Mouse (Mus musculus) forebrain, embryonic 12.5 days (tissue): ENCODE data around the gene Mettl18. TPM values are rescaled to one million over a fixed set of nuclear protein-coding genes. Genes with fewer than 3 reads are reported as not detected.
"Not testable (repeated sequence)": the region's sequence is repeated elsewhere in the genome, so short reads cannot be mapped to it uniquely, and the experiment has no call there.

ENCODE experiments used
- ATAC-seq: fragments of 200-750 bp; cut with Nextera tagmentation; 2 replicates; pipeline ENCODE4 v1.8.0; 2017; ENCODE audit warnings: moderate TSS enrichment; ENCODE audit not compliant: low FRiP score
- H3K27ac ChIP-seq: fragments of 300-500 bp; sonication (generic); 2 replicates; pipeline ENCODE4 v1.5.1; 2016; ENCODE audit warnings: mild to moderate bottlenecking
- H3K27me3 ChIP-seq: fragments of 300-500 bp; sonication (generic); 2 replicates; pipeline ENCODE4 v1.6.1; 2016; ENCODE audit warnings: mild to moderate bottlenecking
- H3K36me3 ChIP-seq: fragments of 300-500 bp; sonication (generic); replicated peaks from 2 replicates; pipeline ENCODE4 v1.6.1; 2016; ENCODE audit warnings: mild to moderate bottlenecking
- H3K4me1 ChIP-seq: fragments of 300-500 bp; sonication (generic); 2 replicates; pipeline ENCODE4 v1.6.1; 2016
- H3K4me2 ChIP-seq: fragments of 300-500 bp; sonication (generic); 2 replicates; pipeline ENCODE4 v1.6.1; 2016; ENCODE audit warnings: mild to moderate bottlenecking, moderate library complexity
- H3K4me3 ChIP-seq: fragments of 300-500 bp; sonication (generic); replicated peaks from 2 replicates; pipeline ENCODE4 v1.5.1; 2016; ENCODE audit warnings: mild to moderate bottlenecking
- H3K9ac ChIP-seq: fragments of 300-500 bp; sonication (generic); 2 replicates; pipeline ENCODE4 v1.6.1; 2016; ENCODE audit warnings: mild to moderate bottlenecking
- H3K9me3 ChIP-seq: fragments of 300-500 bp; sonication (generic); 2 replicates; pipeline ENCODE4 v1.6.1; 2016
- WGBS: fragments of 180-500 bp; shearing (Covaris S2); methylation state at CpG from one replicate; pipeline ENCODE4 v1.1.7; 2016; 5-methylcytosine and 5-hydroxymethylcytosine counted together
- polyA plus RNA-seq: library from polyadenylated mRNA; unstranded; fragments of >200 nt; fragmentation: Nextera tagmentation; extraction: Ambion mirVana; gene quantifications from 2 replicates; pipeline ENCODE4 v1.2.1, GENCODE M21; 2016

The Mettl18 gene
- polyA plus RNA-seq, 1 experiment from 2014 or later, result 9.8 TPM

GRCm38 (mm10) chr1:164009235-164009634 lies 14.5 kb downstream of the Mettl18 start:
- no peaks in the 10 kb centered on the region for H3K9me3 ChIP-seq
- H3K4me1 ChIP-seq, result no peaks in the 10 kb centered on the region
- no peak overlapping the region for H3K4me2 ChIP-seq
- no peak overlapping the region for H3K4me3 ChIP-seq
- H3K36me3 ChIP-seq, result no peaks in the 10 kb centered on the region
- 46% methylated on average over 2 of the region's 2 CpGs for WGBS
- no peak overlapping the region for H3K27ac ChIP-seq
- ATAC-seq, result no peak
- no peaks in the 10 kb centered on the region for H3K27me3 ChIP-seq
- H3K9ac ChIP-seq, result no peak overlapping the region

GRCm38 (mm10) chr1:164014616-164015015 lies 19.9 kb downstream of the Mettl18 start:
- H3K27me3 ChIP-seq, result no peaks in the 10 kb centered on the region
- no peaks in the 10 kb centered on the region for H3K36me3 ChIP-seq
- H3K4me2 ChIP-seq, result no peak overlapping the region
- H3K9me3 ChIP-seq, result no peaks in the 10 kb centered on the region
- H3K27ac ChIP-seq, result no peak overlapping the region
- 71% methylated on average over 1 of the region's 1 CpGs for WGBS
- H3K4me1 ChIP-seq, result no peaks in the 10 kb centered on the region
- no peak overlapping the region for H3K4me3 ChIP-seq
- H3K9ac ChIP-seq, result no peak overlapping the region
- no peak for ATAC-seq

DNA sequence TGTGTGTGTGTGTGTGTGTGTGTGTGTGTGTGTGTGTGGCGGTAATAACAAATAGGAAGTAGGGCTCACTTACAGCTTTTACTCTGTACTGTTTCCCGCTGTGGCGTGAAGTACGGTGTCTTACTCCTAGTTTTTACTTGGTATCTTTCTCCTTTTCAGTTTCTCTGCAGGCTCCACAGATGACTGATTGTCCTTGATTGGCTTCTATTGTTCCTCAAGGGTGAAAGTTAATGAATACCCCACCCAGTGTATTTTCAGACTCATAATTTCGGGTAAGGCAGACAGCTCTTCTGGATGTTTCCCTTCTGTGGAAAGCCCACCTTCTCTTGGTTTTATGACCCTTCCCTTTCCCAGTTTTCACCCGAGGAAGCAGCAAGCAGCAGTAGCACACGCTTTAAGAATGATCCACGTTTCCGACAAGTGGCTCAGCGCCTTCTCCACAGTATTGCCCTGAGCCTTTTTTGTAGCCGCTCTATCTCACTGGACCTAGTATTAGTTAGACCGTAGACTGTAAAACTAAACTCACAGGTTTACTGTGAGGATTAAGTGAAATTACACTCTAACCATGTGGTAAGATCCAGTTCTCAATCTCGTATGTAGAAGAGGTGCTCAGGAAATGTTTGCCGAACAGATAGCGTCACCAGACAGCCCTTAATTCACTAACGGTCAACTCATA lies 23.7 kb downstream of the Mettl18 start:
- H3K9me3 ChIP-seq, result no peaks in the 10 kb centered on the region
- WGBS, result 91% methylated on average over 16 of the region's 16 CpGs
- H3K4me2 ChIP-seq, result no peak overlapping the region
- no peaks in the 10 kb centered on the region for H3K36me3 ChIP-seq
- ATAC-seq, result no peak
- no peak overlapping the region for H3K9ac ChIP-seq
- H3K4me1 ChIP-seq, result 0 out of 2 replicates have a peak, but pooled peaks cover 2% of the 10 kb centered on the region
- H3K27me3 ChIP-seq, result no peaks in the 10 kb centered on the region
- no peak overlapping the region for H3K4me3 ChIP-seq
- H3K27ac ChIP-seq, result no peak overlapping the region

DNA sequence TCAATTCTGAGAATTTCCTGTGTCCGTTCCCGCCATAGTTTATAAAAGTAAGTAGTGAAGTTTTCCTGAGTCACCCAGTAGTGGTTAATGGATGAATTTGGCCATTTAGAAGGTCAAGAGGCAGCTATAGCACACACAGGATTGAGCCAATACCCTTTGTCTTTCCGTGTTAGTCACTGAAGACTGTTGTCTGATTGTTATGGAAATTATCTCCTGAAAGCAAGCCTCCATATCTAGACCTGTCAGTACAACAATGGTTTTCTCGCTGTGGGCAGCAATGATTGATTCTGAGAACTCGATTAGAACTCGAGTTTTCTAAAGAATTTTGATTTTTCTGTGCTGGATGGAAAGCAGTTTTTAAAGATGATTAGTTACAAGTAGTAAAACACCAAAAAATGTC lies 25.1 kb downstream of the Mettl18 start:
- Histone ChIP-seq H3K9ac (no peak overlapping the region), H3K4me2 (no peak overlapping the region), H3K9me3 (no peaks in the 10 kb centered on the region), H3K27ac (no peak overlapping the region), H3K4me1 (0 out of 2 replicates have a peak, but pooled peaks cover 2% of the 10 kb centered on the region), H3K4me3 (no peak overlapping the region), H3K27me3 (no peaks in the 10 kb centered on the region), H3K36me3 (no peaks in the 10 kb centered on the region)
- WGBS, result 46% methylated on average over 6 of the region's 6 CpGs
- no peak for ATAC-seq

- not testable (repeated sequence) for H3K4me1 ChIP-seq, H3K4me3 ChIP-seq, ATAC-seq, H3K36me3 ChIP-seq, H3K27ac ChIP-seq, H3K4me2 ChIP-seq, H3K9ac ChIP-seq, H3K27me3 ChIP-seq, H3K9me3 ChIP-seq
- 85% methylated on average over 3 of the region's 3 CpGs for WGBS
These were observed 26.1 kb downstream of the Mettl18 start for GRCm38 (mm10) chr1:164020746-164021145.

DNA sequence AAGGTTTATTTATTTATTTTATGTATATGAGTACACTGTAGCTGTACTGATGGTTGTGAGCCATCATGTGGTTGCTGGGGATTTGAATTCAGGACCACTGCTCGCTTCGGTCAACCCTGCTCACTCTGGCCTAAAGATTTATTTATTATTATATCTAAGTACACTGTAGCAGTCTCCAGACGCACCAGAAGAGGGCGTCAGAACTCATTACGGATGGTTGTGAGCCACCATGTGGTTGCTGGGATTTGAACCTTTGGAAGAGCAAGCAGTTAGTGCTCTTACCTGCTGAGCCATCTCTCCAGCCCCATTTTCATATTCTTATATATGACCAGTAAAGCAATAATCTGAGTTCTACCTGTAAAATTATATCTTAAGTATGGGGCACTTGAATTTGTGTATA lies 27.4 kb downstream of the Mettl18 start:
- ATAC-seq, result not testable (repeated sequence)
- WGBS, result 81% methylated on average over 5 of the region's 5 CpGs

DNA sequence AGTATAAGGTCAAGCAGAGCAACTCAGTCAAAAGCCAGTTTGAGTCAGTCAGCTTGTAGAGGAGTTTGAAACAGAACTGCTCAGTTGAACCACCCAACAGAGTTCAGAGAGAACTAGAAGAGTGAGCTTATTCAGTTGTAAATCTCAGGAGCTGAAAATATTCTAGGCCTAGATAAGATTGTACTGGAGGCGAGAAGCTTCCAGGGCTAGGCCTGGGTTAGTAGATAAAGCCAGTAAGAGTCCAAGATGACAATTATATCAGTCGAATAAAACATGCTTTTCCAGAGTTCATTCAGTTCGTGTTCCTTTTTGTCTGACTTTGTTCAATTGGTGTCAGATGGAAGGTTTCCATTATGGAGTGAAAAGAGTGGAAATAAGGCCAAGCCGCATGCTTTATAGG lies 31.0 kb downstream of the Mettl18 start:
- no peak overlapping the region for H3K9ac ChIP-seq
- H3K4me3 ChIP-seq, result no peak overlapping the region
- H3K4me2 ChIP-seq, result no peak overlapping the region
- ATAC-seq, result no peak
- no peaks in the 10 kb centered on the region for H3K36me3 ChIP-seq
- no peaks in the 10 kb centered on the region for H3K4me1 ChIP-seq
- no peaks in the 10 kb centered on the region for H3K9me3 ChIP-seq
- H3K27me3 ChIP-seq, result no peaks in the 10 kb centered on the region
- 86% methylated on average over 4 of the region's 4 CpGs for WGBS
- no peak overlapping the region for H3K27ac ChIP-seq

More for the DNA sequence above, 27.4 kb downstream of the Mettl18 start:
- H3K36me3 ChIP-seq, H3K4me2 ChIP-seq, H3K4me1 ChIP-seq, H3K9me3 ChIP-seq, H3K27me3 ChIP-seq, H3K27ac ChIP-seq, H3K9ac ChIP-seq, H3K4me3 ChIP-seq: not testable (repeated sequence)

GRCm38 (mm10) chr1:164027416-164027815 lies 32.7 kb downstream of the Mettl18 start:
- ATAC-seq, result no peak
- no peak overlapping the region for H3K9ac ChIP-seq
- 57% methylated on average over 5 of the region's 5 CpGs for WGBS
- H3K4me3 ChIP-seq, result no peak overlapping the region
- H3K4me2 ChIP-seq, result no peak overlapping the region
- H3K27ac ChIP-seq, result no peak overlapping the region
- H3K4me1 ChIP-seq, result no peaks in the 10 kb centered on the region
- no peaks in the 10 kb centered on the region for H3K36me3 ChIP-seq
- H3K9me3 ChIP-seq, result no peaks in the 10 kb centered on the region
- H3K27me3 ChIP-seq, result no peaks in the 10 kb centered on the region

- no peak overlapping the region for H3K4me3 ChIP-seq
- H3K4me1 ChIP-seq, result no peaks in the 10 kb centered on the region
- H3K27me3 ChIP-seq, result no peaks in the 10 kb centered on the region
- WGBS, result 78% methylated on average over 10 of the region's 10 CpGs
- ATAC-seq, result no peak
- H3K9me3 ChIP-seq, result no peaks in the 10 kb centered on the region
- H3K9ac ChIP-seq, result no peak overlapping the region
- H3K36me3 ChIP-seq, result no peaks in the 10 kb centered on the region
- no peak overlapping the region for H3K4me2 ChIP-seq
- no peak overlapping the region for H3K27ac ChIP-seq
These were observed 45.9 kb downstream of the Mettl18 start for GRCm38 (mm10) chr1:164040385-164041135.

GRCm38 (mm10) chr1:164043549-164043948 lies 48.9 kb downstream of the Mettl18 start:
- no peak for ATAC-seq
- Histone ChIP-seq H3K9me3 (no peaks in the 10 kb centered on the region), H3K4me2 (no peak overlapping the region), H3K4me3 (no peak overlapping the region), H3K36me3 (no peaks in the 10 kb centered on the region), H3K4me1 (no peaks in the 10 kb centered on the region), H3K27ac (no peak overlapping the region), H3K9ac (no peak overlapping the region), H3K27me3 (no peaks in the 10 kb centered on the region)
- WGBS, result 50% methylated on average over 3 of the region's 3 CpGs

Other genes starting within 250 kb of the Mettl18 start
- gene Kifap3, start 215.3 kb upstream of the Mettl18 start, polyA plus RNA-seq, result 54.6 and 57.8 TPM in 2 replicates
- gene Scyl3, start 65.8 kb upstream of the Mettl18 start, polyA plus RNA-seq, result 20.5 and 22.0 TPM in 2 replicates
- gene BC055324, start 93 bp upstream of the Mettl18 start, polyA plus RNA-seq, result 30.4 and 35.8 TPM in 2 replicates
- gene Sele, start 53.3 kb downstream of the Mettl18 start, polyA plus RNA-seq, result not detected in 2 replicates
- not detected in 2 replicates for gene Sell, start 67.1 kb downstream of the Mettl18 start, polyA plus RNA-seq
- gene Selp, start 120.4 kb downstream of the Mettl18 start, polyA plus RNA-seq, result not detected in 2 replicates
- gene F5, start 156.9 kb downstream of the Mettl18 start, polyA plus RNA-seq, result 0.15 and 0.18 TPM in 2 replicates